Mouse (Mus musculus) liver, embryonic 14.5 days (tissue): ENCODE data around the gene Cenpb. TPM values are rescaled to one million over a fixed set of nuclear protein-coding genes. Genes with fewer than 3 reads are reported as not detected.

Source experiments
- ATAC-seq: fragments of 200-750 bp; cut with Nextera tagmentation; 2 replicates; pipeline ENCODE4 v1.8.0; 2017; ENCODE audit warnings: moderate number of reproducible peaks, mild to moderate bottlenecking, moderate library complexity; ENCODE audit not compliant: insufficient read depth
- DNase-seq, 3 experiments: peaks; one replicate each; pipeline ENCODE4 v3.0.0-alpha.2; 2012 to 2013; ENCODE audit warnings: low read depth in 3 of 3, low spot score in 3 of 3
- H3K27ac ChIP-seq: fragments of 300-500 bp; sonication (generic); 2 replicates; pipeline ENCODE4 v1.5.1; 2014; ENCODE audit warnings: moderate library complexity, mild to moderate bottlenecking, control low read depth, inconsistent platforms
- H3K27me3 ChIP-seq: fragments of 300-500 bp; sonication (generic); 2 replicates; pipeline ENCODE4 v1.6.1; 2014; ENCODE audit warnings: mild to moderate bottlenecking, low read length, moderate library complexity; ENCODE audit not compliant: control insufficient read depth, insufficient read depth
- H3K36me3 ChIP-seq: fragments of 300-500 bp; sonication (generic); replicated peaks from 2 replicates; pipeline ENCODE4 v1.6.1; 2014; ENCODE audit warnings: low read depth; ENCODE audit not compliant: control insufficient read depth, insufficient read depth
- H3K4me1 ChIP-seq, 2 experiments: fragments of 200-500 bp in 1 of 2; fragments of 300-500 bp in 1 of 2; sonication (generic) in 1 of 2; replicated peaks; 2 replicates each; pipeline ENCODE4 v1.6.1; 2012 to 2014; ENCODE audit warnings: antibody characterized with exemption in 1 of 2, inconsistent platforms in 1 of 2, low read length in 1 of 2; ENCODE audit not compliant: control insufficient read depth in 2 of 2, insufficient read depth in 2 of 2
- H3K4me2 ChIP-seq: fragments of 300-500 bp; sonication (generic); 2 replicates; pipeline ENCODE4 v1.6.1; 2014; ENCODE audit warnings: low read depth, mild to moderate bottlenecking, control low read depth, moderate library complexity
- H3K4me3 ChIP-seq, 2 experiments: fragments of 200-500 bp in 1 of 2; fragments of 300-500 bp in 1 of 2; sonication (generic) in 1 of 2; 2 replicates each; pipeline ENCODE4 v1.5.1; 2012 to 2014; ENCODE audit warnings: low read depth in 2 of 2, low read length in 2 of 2, mild to moderate bottlenecking in 2 of 2, control low read depth in 1 of 2, inconsistent platforms in 1 of 2, moderate library complexity in 1 of 2; ENCODE audit not compliant: insufficient read depth in 1 of 2
- H3K9ac ChIP-seq: fragments of 300-500 bp; sonication (generic); replicated peaks from 2 replicates; pipeline ENCODE4 v1.6.1; 2014; ENCODE audit warnings: mild to moderate bottlenecking, control low read depth, moderate library complexity
- H3K9me3 ChIP-seq: fragments of 300-500 bp; sonication (generic); 2 replicates; pipeline ENCODE4 v1.6.1; 2016; ENCODE audit warnings: low read length, mixed read lengths; ENCODE audit not compliant: control insufficient read depth
- CTCF ChIP-seq: IDR thresholded peaks from 2 replicates; pipeline ENCODE4 v1.5.1; 2016; ENCODE audit warnings: antibody characterized with exemption, low read depth, control low read depth
- EP300 ChIP-seq: IDR thresholded peaks from 2 replicates; pipeline ENCODE4 v1.6.1; 2016; ENCODE audit warnings: antibody characterized with exemption, low read depth
- WGBS: fragments of 180-500 bp; shearing (Covaris S2); extraction: QIAGEN DNeasy Blood & Tissue Kit; methylation state at CpG from one replicate; pipeline ENCODE4 v1.1.7; 2014; ENCODE audit not compliant: insufficient replicate concordance; 5-methylcytosine and 5-hydroxymethylcytosine counted together
- polyA plus RNA-seq, 2 experiments: library from polyadenylated mRNA; depleted of rRNA in 1 of 2; stranded (reverse) in 1 of 2; unstranded in 1 of 2; fragments of >200 nt; fragmentation: Nextera tagmentation in 1 of 2; extraction: Ambion mirVana in 1 of 2; gene quantifications; 2 replicates each; pipeline versions ENCODE4 v1.2.1 to v1.2.3; 2012 to 2014

Gene Cenpb
- polyA plus RNA-seq, 2 experiments: 2.7 to 12.4 TPM

- peak overlapping the region; percentile 32 to 41; a peak in 3 of 4 replicates for H3K4me3 ChIP-seq
- ATAC-seq: peak; percentile 22; the same call in 1 of the 2 replicates
- no peak overlapping the region for H3K27ac ChIP-seq
- no peaks in the 10 kb centered on the region; the same call in 1 of the 2 replicates for H3K36me3 ChIP-seq
- H3K9ac ChIP-seq: no peak overlapping the region; the same call in 1 of the 2 replicates
- no peaks in the 10 kb centered on the region for H3K9me3 ChIP-seq
- TF ChIP-seq CTCF: no peak
- TF ChIP-seq EP300: no peak
- peak; percentile 68 to 74 (median 71) for DNase-seq
- H3K4me1 ChIP-seq: peaks cover 22 to 24% of the 10 kb centered on the region in 2 experiments
- peak overlapping the region; percentile 59 for H3K4me2 ChIP-seq
- WGBS: 2% methylated on average over 11 of the region's 11 CpGs
- H3K27me3 ChIP-seq: peaks cover 48% of the 10 kb centered on the region
Observed at GRCm38 (mm10) chr2:131174700-131175099, 5.2 kb downstream of the Cenpb start.

GRCm38 (mm10) chr2:131172322-131172721, 7.5 kb downstream of the Cenpb start:
- 18% methylated on average over 9 of the region's 9 CpGs for WGBS
- H3K27me3 ChIP-seq: peaks cover 57% of the 10 kb centered on the region

GRCm38 (mm10) chr2:131171401-131172104, 8.3 kb downstream of the Cenpb start:
- Histone ChIP-seq H3K4me3 (peak overlapping the region in 1 of 2 experiments; percentile 23; a peak in 1 of 4 replicates), H3K27me3 (peaks cover 57% of the 10 kb centered on the region), H3K27ac (no peak overlapping the region), H3K9me3 (no peaks in the 10 kb centered on the region), H3K4me2 (peak overlapping the region; percentile 39), H3K36me3 (no peaks in the 10 kb centered on the region), H3K9ac (no peak overlapping the region), H3K4me1 (peaks cover 5 to 6% of the 10 kb centered on the region in 2 experiments; a peak in 3 of 4 replicates)
- DNase-seq: no peak
- TF ChIP-seq CTCF (peak; percentile 31), EP300 (no peak)
- 8% methylated on average over 43 of the region's 43 CpGs for WGBS
- ATAC-seq: no peak

More at GRCm38 (mm10) chr2:131172322-131172721, 7.5 kb downstream of the Cenpb start:
- DNase-seq: no peak
- ATAC-seq: peak; percentile 44; the same call in 1 of the 2 replicates
- H3K36me3 ChIP-seq: no peaks in the 10 kb centered on the region; the same call in 1 of the 2 replicates
- no peak overlapping the region for H3K9ac ChIP-seq
- TF ChIP-seq CTCF: no peak
- no peak for TF ChIP-seq EP300
- no peak overlapping the region for H3K4me3 ChIP-seq
- no peak overlapping the region for H3K27ac ChIP-seq
- H3K4me2 ChIP-seq: no peak overlapping the region
- no peaks in the 10 kb centered on the region for H3K9me3 ChIP-seq
- H3K4me1 ChIP-seq: peaks cover 9 to 12% of the 10 kb centered on the region in 2 experiments

GRCm38 (mm10) chr2:131170936-131171335, 8.9 kb downstream of the Cenpb start:
- 17% methylated on average over 9 of the region's 9 CpGs for WGBS
- Histone ChIP-seq H3K4me3 (no peak overlapping the region; a peak in 1 of 4 replicates), H3K4me1 (peaks cover 5 to 6% of the 10 kb centered on the region in 2 experiments; a peak in 3 of 4 replicates), H3K27me3 (peaks cover 57% of the 10 kb centered on the region), H3K27ac (no peak overlapping the region), H3K4me2 (no peak overlapping the region), H3K9ac (no peak overlapping the region), H3K9me3 (no peaks in the 10 kb centered on the region), H3K36me3 (no peaks in the 10 kb centered on the region)
- TF ChIP-seq EP300: no peak
- TF ChIP-seq CTCF: no peak
- ATAC-seq: no peak
- DNase-seq: no peak

- Histone ChIP-seq H3K27me3 (peaks cover 51% of the 10 kb centered on the region), H3K9me3 (no peaks in the 10 kb centered on the region), H3K4me3 (no peak overlapping the region), H3K27ac (no peak overlapping the region), H3K36me3 (no peaks in the 10 kb centered on the region), H3K4me2 (no peak overlapping the region), H3K4me1 (peaks cover 0 to 2% of the 10 kb centered on the region in 2 experiments; a peak in 1 of 4 replicates), H3K9ac (no peak overlapping the region)
- WGBS: 64% methylated on average over 1 of the region's 1 CpGs
- TF ChIP-seq EP300 (no peak), CTCF (no peak)
- ATAC-seq (no peak), DNase-seq (no peak)
Observed at GRCm38 (mm10) chr2:131168914-131169313, 11.0 kb downstream of the Cenpb start.
